Mouse (Mus musculus) midbrain, embryonic 13.5 days (tissue): ENCODE measurements around the gene Abhd17a. TPM values are rescaled to one million over a fixed set of nuclear protein-coding genes. Genes with fewer than 3 reads are reported as not detected.
A peak's percentile ranks its signal among the peaks of the same experiment; 100 is the strongest.

Experiments used
- ATAC-seq: fragments of 200-750 bp; cut with Nextera tagmentation; 2 replicates; pipeline ENCODE4 v1.8.0; 2017; ENCODE audit warnings: mild to moderate bottlenecking, moderate TSS enrichment, moderate library complexity
- H3K27ac ChIP-seq: fragments of 300-500 bp; sonication (generic); 2 replicates; pipeline ENCODE4 v1.5.1; 2015; ENCODE audit warnings: inconsistent platforms, mild to moderate bottlenecking, moderate library complexity
- H3K27me3 ChIP-seq: fragments of 300-500 bp; sonication (generic); 2 replicates; pipeline ENCODE4 v1.6.1; 2015; ENCODE audit warnings: mild to moderate bottlenecking, inconsistent platforms
- H3K36me3 ChIP-seq: fragments of 300-500 bp; sonication (generic); 2 replicates; pipeline ENCODE4 v1.6.1; 2015; ENCODE audit warnings: mild to moderate bottlenecking, inconsistent platforms
- H3K4me1 ChIP-seq: fragments of 300-500 bp; sonication (generic); replicated peaks from 2 replicates; pipeline ENCODE4 v1.6.1; 2015; ENCODE audit warnings: inconsistent platforms
- H3K4me2 ChIP-seq: fragments of 300-500 bp; sonication (generic); replicated peaks from 2 replicates; pipeline ENCODE4 v1.6.1; 2015; ENCODE audit warnings: moderate library complexity, mild to moderate bottlenecking, inconsistent platforms
- H3K4me3 ChIP-seq: fragments of 300-500 bp; sonication (generic); replicated peaks from 2 replicates; pipeline ENCODE4 v1.5.1; 2015; ENCODE audit warnings: mild to moderate bottlenecking, inconsistent platforms
- H3K9ac ChIP-seq: fragments of 300-500 bp; sonication (generic); replicated peaks from 2 replicates; pipeline ENCODE4 v1.6.1; 2015; ENCODE audit warnings: mild to moderate bottlenecking, inconsistent platforms
- H3K9me3 ChIP-seq: fragments of 300-500 bp; sonication (generic); 2 replicates; pipeline ENCODE4 v1.6.1; 2016; ENCODE audit warnings: mild to moderate bottlenecking, inconsistent platforms
- WGBS: fragments of 180-500 bp; shearing (Covaris S2); methylation state at CpG from one replicate; pipeline ENCODE4 v1.1.7; 2015; 5-methylcytosine and 5-hydroxymethylcytosine counted together
- polyA plus RNA-seq: library from polyadenylated mRNA; unstranded; fragments of >200 nt; fragmentation: Nextera tagmentation; extraction: Ambion mirVana; gene quantifications from 2 replicates; pipeline ENCODE4 v1.2.1, GENCODE M21; 2015

The Abhd17a gene
- polyA plus RNA-seq, 1 experiment from 2014 or later: 93.4 TPM

GRCm38 (mm10) chr10:80553997-80554396 lies 36.1 kb downstream of the Abhd17a start:
- Histone ChIP-seq H3K4me2 (no peak overlapping the region), H3K27me3 (no peaks in the 10 kb centered on the region), H3K4me3 (no peak overlapping the region), H3K9me3 (no peaks in the 10 kb centered on the region), H3K9ac (no peak overlapping the region), H3K4me1 (peaks cover 19% of the 10 kb centered on the region), H3K27ac (no peak overlapping the region), H3K36me3 (peaks cover 19% of the 10 kb centered on the region)
- no peak for ATAC-seq
- WGBS: 85% methylated on average over 6 of the region's 6 CpGs

DNA sequence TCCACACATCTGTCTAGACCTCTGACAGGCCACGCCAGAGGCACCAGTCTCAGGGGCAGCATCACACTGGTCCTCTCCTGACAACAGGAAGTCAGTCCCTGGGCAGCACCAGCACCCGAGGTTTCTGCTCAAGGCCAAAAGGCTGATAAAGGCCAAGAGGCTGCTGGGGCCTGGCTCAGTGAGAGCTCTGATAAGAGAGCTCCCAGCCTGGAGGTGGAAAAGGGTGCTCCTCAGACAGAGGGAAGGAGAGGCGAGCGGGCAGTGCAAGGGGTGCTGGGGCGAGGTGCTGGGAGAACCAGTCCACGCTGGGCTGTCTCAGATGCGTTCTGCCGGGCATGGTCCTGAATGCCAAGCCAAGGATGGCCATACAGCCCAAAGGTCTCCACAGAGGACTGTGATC lies 36.6 kb downstream of the Abhd17a start:
- Histone ChIP-seq H3K27ac (no peak overlapping the region), H3K27me3 (no peaks in the 10 kb centered on the region), H3K4me3 (no peak overlapping the region), H3K9ac (no peak overlapping the region), H3K36me3 (peaks cover 23% of the 10 kb centered on the region), H3K4me2 (no peak overlapping the region), H3K4me1 (peaks cover 20% of the 10 kb centered on the region), H3K9me3 (no peaks in the 10 kb centered on the region)
- 89% methylated on average over 8 of the region's 8 CpGs for WGBS
- ATAC-seq: no peak

DNA sequence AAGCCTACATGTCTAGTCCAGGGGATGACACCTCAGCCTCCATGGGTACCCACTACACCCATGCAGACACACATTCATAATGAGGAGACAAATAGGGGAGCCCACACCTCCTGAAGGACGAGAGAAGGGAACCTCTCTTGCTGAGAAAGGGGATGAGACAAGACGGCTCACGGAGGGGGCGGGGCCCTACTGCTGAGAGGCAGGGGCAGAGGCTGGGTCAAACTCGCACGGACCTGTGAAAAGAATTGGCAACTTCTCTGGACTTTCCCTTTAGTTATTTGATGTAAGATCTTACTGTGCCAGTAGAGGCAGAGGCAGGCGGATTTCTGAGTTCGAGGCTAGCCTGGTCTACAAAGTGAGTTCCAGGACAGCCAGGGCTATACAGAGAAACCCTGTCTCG lies 37.8 kb downstream of the Abhd17a start:
- H3K36me3 ChIP-seq: peaks cover 35% of the 10 kb centered on the region
- 71% methylated on average over 9 of the region's 9 CpGs for WGBS
- no peak overlapping the region for H3K27ac ChIP-seq
- H3K4me3 ChIP-seq: no peak overlapping the region
- no peak for ATAC-seq
- H3K4me2 ChIP-seq: no peak overlapping the region
- no peak overlapping the region for H3K9ac ChIP-seq
- no peaks in the 10 kb centered on the region for H3K27me3 ChIP-seq
- peaks cover 10% of the 10 kb centered on the region for H3K4me1 ChIP-seq
- no peaks in the 10 kb centered on the region for H3K9me3 ChIP-seq

DNA sequence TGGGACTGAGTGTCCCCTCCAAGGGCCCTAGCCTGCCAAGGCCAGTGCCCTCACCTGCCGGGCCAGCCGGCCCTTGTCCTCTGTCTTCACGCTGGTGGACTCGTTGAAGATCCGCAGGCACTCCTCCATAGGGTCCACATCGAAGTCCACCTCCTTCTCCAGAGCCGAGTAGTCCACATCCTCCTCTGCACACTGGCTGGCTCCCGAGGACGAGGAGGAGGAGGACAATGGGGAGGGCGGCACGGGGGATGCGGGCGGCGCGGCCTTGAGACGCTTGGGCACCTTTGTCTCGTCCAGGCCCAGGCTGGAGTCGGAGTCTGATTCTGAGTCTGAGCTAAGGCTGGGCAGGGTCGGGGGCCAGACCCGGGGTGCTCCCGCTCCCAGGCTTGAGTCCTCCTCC lies 40.9 kb downstream of the Abhd17a start:
- Histone ChIP-seq H3K4me3 (no peak overlapping the region), H3K27me3 (no peaks in the 10 kb centered on the region), H3K36me3 (peaks cover 66% of the 10 kb centered on the region), H3K4me2 (no peak overlapping the region), H3K9ac (no peak overlapping the region), H3K27ac (no peak overlapping the region), H3K4me1 (peaks cover 5% of the 10 kb centered on the region; the same call in 1 of the 2 replicates), H3K9me3 (no peaks in the 10 kb centered on the region)
- 89% methylated on average over 21 of the region's 21 CpGs for WGBS
- no peak for ATAC-seq

DNA sequence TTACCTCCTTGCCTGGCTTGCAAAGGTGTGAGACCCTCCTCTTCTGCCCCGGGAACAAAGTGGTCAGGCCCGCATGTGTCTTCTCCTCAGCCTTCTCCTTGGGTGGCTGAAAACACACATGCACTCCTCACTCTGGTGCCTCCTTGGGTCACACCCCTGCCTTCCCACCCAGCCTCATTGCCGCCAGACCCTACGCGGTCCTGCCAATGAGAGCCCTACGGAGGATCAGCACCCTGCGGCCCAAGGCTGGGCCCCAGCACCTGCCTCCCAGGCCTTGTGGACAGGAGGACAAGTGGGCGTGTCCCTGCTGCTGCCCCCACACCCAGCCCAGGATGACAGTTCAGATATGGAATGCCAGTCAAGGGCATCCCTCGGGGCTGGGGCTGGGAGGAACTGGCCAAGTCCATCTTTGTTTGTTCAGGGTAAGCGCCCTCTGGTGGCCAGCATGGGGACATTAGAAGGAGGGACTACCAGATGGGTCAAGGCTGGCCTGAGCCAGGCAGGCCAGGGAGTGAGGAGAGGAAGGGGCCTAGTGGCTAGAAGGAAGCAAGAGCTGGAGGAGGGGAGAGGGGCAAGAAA lies 41.6 kb downstream of the Abhd17a start:
- H3K9ac ChIP-seq: no peak overlapping the region
- H3K27me3 ChIP-seq: no peaks in the 10 kb centered on the region
- H3K4me3 ChIP-seq: no peak overlapping the region
- peak; percentile 75 for ATAC-seq
- H3K4me1 ChIP-seq: peaks cover 5% of the 10 kb centered on the region; the same call in 1 of the 2 replicates
- H3K36me3 ChIP-seq: peaks cover 74% of the 10 kb centered on the region
- H3K27ac ChIP-seq: no peak overlapping the region
- WGBS: 76% methylated on average over 10 of the region's 10 CpGs
- H3K9me3 ChIP-seq: no peaks in the 10 kb centered on the region
- no peak overlapping the region for H3K4me2 ChIP-seq

GRCm38 (mm10) chr10:80547539-80547938 lies 42.6 kb downstream of the Abhd17a start:
- no peaks in the 10 kb centered on the region for H3K27me3 ChIP-seq
- 93% methylated on average over 15 of the region's 15 CpGs for WGBS
- no peak overlapping the region for H3K4me2 ChIP-seq
- H3K36me3 ChIP-seq: peaks cover 84% of the 10 kb centered on the region
- no peak overlapping the region for H3K4me3 ChIP-seq
- no peak overlapping the region for H3K9ac ChIP-seq
- no peak for ATAC-seq
- no peaks in the 10 kb centered on the region for H3K9me3 ChIP-seq
- H3K27ac ChIP-seq: no peak overlapping the region
- H3K4me1 ChIP-seq: peaks cover 5% of the 10 kb centered on the region; the same call in 1 of the 2 replicates

DNA sequence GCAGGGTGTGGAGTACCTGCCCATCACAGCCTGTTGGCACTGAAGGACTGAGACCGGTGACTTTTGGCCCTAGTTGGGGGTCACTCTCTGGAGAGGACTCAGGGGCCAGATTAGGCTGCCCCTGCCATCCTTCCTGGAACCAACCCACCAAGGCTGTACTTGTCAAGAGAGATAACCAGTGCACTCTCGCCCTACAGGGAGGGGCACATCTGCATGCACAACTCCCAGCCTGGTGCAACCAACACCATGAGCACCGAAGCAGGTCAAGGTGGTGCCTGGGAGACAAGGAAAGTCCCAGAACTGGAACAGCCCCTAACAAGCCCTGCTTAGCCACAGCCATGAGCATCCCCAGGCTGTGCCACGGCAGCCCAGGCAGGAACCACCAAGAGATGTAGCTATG lies 43.2 kb downstream of the Abhd17a start:
- no peak overlapping the region for H3K4me3 ChIP-seq
- no peak overlapping the region for H3K9ac ChIP-seq
- H3K27me3 ChIP-seq: no peaks in the 10 kb centered on the region
- WGBS: 94% methylated on average over 4 of the region's 4 CpGs
- H3K36me3 ChIP-seq: peaks cover 90% of the 10 kb centered on the region
- ATAC-seq: no peak
- no peaks in the 10 kb centered on the region for H3K9me3 ChIP-seq
- peaks cover 5% of the 10 kb centered on the region; the same call in 1 of the 2 replicates for H3K4me1 ChIP-seq
- H3K27ac ChIP-seq: no peak overlapping the region
- H3K4me2 ChIP-seq: no peak overlapping the region

GRCm38 (mm10) chr10:80545590-80545989 lies 44.6 kb downstream of the Abhd17a start:
- Histone ChIP-seq H3K4me2 (no peak overlapping the region), H3K4me1 (peaks cover 5% of the 10 kb centered on the region; the same call in 1 of the 2 replicates), H3K4me3 (no peak overlapping the region), H3K9me3 (no peaks in the 10 kb centered on the region), H3K27me3 (no peaks in the 10 kb centered on the region), H3K27ac (no peak overlapping the region), H3K36me3 (peaks cover 98% of the 10 kb centered on the region), H3K9ac (no peak overlapping the region)
- 91% methylated on average over 8 of the region's 8 CpGs for WGBS
- no peak for ATAC-seq

DNA sequence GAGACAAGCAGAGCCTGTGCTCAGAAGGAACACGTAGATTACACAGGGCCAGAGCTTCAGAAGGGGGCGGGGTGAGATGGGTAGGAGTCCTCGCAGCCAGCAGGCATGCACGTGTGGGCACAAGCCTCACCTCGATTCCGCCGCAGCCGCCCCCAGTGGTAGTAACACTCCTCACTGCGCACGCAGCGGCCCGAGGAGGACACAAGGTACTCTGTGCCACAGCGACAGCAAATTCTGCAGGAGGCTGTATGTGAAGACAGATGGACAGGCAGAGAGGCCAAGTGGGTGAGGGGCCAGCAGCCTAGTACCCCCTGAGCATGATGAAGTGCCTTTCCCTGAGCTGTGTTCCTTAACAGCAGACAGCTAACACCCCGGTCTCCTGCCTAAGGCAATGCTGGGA lies 46.3 kb downstream of the Abhd17a start:
- Histone ChIP-seq H3K36me3 (peaks cover 80% of the 10 kb centered on the region), H3K27ac (no peak overlapping the region), H3K4me2 (no peak overlapping the region)

GRCm38 (mm10) chr10:80539493-80539892 lies 50.6 kb downstream of the Abhd17a start:
- no peak overlapping the region for H3K9ac ChIP-seq
- no peak for ATAC-seq
- no peak overlapping the region for H3K4me3 ChIP-seq
- H3K27ac ChIP-seq: no peak overlapping the region
- peaks cover 7% of the 10 kb centered on the region; the same call in 1 of the 2 replicates for H3K4me1 ChIP-seq
- 58% methylated on average over 5 of the region's 5 CpGs for WGBS
- no peak overlapping the region for H3K4me2 ChIP-seq
- H3K9me3 ChIP-seq: no peaks in the 10 kb centered on the region
- peaks cover 37% of the 10 kb centered on the region for H3K36me3 ChIP-seq
- peaks cover 43% of the 10 kb centered on the region for H3K27me3 ChIP-seq

More for the DNA sequence above, 46.3 kb downstream of the Abhd17a start:
- H3K27me3 ChIP-seq: peaks cover 3% of the 10 kb centered on the region
- no peak overlapping the region for H3K4me3 ChIP-seq
- no peak for ATAC-seq
- no peaks in the 10 kb centered on the region for H3K9me3 ChIP-seq
- peaks cover 8% of the 10 kb centered on the region; the same call in 1 of the 2 replicates for H3K4me1 ChIP-seq
- 94% methylated on average over 14 of the region's 14 CpGs for WGBS
- no peak overlapping the region for H3K9ac ChIP-seq

DNA sequence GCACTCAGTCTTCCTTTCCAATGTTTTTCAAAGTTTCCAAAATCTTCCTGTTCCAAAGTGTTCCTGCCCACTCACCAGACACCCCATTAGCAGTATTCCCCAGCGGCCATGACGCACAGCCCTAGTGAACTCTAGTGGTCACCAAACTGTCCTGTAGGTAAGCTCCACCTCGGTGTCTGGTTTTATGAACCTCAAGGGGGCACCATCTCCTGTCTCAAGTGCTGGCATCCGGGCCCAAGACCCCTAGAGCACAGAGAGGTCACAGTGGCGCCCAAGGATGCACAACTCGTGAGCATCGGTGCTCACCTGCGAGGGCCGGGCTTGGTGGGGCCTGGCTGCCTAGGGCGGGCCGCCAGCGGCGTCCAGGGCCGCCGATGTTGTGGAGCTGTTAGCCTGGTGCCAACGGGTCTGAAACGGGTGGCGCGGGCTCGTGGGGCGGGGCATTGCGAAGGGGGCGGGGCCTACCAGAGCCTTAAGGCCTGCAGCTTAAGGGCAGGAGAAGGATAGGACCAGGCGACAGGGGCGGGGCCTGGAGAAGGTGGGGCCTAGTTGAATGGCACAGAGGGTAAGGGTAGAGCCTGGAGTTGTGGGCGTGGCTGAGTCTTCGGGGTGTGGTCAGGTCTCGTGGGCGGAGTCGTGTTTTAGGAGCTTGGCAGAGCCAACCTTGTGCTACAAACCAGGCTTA lies 51.3 kb downstream of the Abhd17a start, which contains the start of gene Atp8b3:
Atp8b3 (minus strand) TSS at position 415 of the 685 bp plus-strand sequence.
- peaks cover 7% of the 10 kb centered on the region; the same call in 1 of the 2 replicates for H3K4me1 ChIP-seq
- H3K9me3 ChIP-seq: no peaks in the 10 kb centered on the region
- peak; percentile 53; the same call in 1 of the 2 replicates for ATAC-seq
- peak within 1 kb of the TSS; percentile 14; the same call in 1 of the 2 replicates for H3K4me3 ChIP-seq
- H3K27ac ChIP-seq: no peak within 1 kb of the TSS
- no peak within 1 kb of the TSS for H3K9ac ChIP-seq
- WGBS: 2% methylated on average over 30 of the region's 30 CpGs
- H3K36me3 ChIP-seq: peaks cover 30% of the 10 kb centered on the region
- H3K27me3 ChIP-seq: peaks cover 48% of the 10 kb centered on the region
- H3K4me2 ChIP-seq: peak within 1 kb of the TSS; percentile 30

DNA sequence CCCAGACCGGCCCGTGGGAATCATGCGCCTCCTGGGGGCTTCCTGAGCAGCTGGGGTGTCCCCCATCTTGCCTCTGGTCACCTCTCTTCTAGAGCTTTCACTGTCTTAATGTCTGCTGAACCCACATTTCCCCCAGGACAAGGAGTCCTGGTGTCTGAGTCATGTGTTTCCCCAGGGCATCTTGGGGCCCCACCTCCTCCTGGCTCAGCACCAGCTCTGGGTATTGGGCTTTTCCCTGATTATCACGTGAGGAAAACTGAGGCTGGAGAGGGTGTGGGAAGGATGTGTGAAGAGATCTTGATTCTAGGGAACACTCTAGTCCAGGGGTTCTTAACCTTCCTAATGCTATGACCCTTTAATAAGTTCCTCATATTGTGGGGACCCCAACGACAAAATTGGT lies 52.0 kb downstream of the Abhd17a start:
- no peak overlapping the region for H3K4me3 ChIP-seq
- H3K4me2 ChIP-seq: no peak overlapping the region
- ATAC-seq: no peak
- H3K27ac ChIP-seq: no peak overlapping the region
- peaks cover 54% of the 10 kb centered on the region for H3K27me3 ChIP-seq
- peaks cover 24% of the 10 kb centered on the region for H3K36me3 ChIP-seq
- no peaks in the 10 kb centered on the region for H3K9me3 ChIP-seq
- H3K9ac ChIP-seq: no peak overlapping the region
- peaks cover 7% of the 10 kb centered on the region; the same call in 1 of the 2 replicates for H3K4me1 ChIP-seq
- 72% methylated on average over 5 of the region's 5 CpGs for WGBS
